Mouse (Mus musculus) myocyte (in vitro differentiated cells): ENCODE measurements around the gene Lix1. TPM values are rescaled to one million over a fixed set of nuclear protein-coding genes. Genes with fewer than 3 reads are reported as not detected.

Experiments
- H3K27me3 ChIP-seq: one replicate; pipeline ENCODE4 v1.6.1; 2011; ENCODE audit not compliant: control insufficient read depth, insufficient read depth, insufficient read length
- H3K36me3 ChIP-seq: one replicate; pipeline ENCODE4 v1.6.1; 2011; ENCODE audit not compliant: control insufficient read depth, insufficient read depth
- H3K4me2 ChIP-seq: one replicate; pipeline ENCODE4 v1.6.1; 2011; ENCODE audit warnings: low read depth, control low read depth
- H3K4me3 ChIP-seq: one replicate; pipeline ENCODE4 v1.5.1; 2011; ENCODE audit warnings: mild to moderate bottlenecking, control low read depth, moderate library complexity
- H3K79me2 ChIP-seq: one replicate; pipeline ENCODE4 v1.6.1; 2011; ENCODE audit not compliant: control insufficient read depth, insufficient read depth
- H3ac ChIP-seq: one replicate; pipeline ENCODE4 v1.6.1; 2011; ENCODE audit not compliant: control insufficient read depth, insufficient read length
- CEBPB ChIP-seq: IDR thresholded peaks from 2 replicates; pipeline ENCODE4 v1.6.1; 2011; ENCODE audit warnings: mild to moderate bottlenecking, moderate library complexity; ENCODE audit not compliant: poor library complexity, insufficient read depth, severe bottlenecking
- E2F4 ChIP-seq: IDR thresholded peaks from one replicate; pipeline ENCODE4 v1.6.1; 2011; ENCODE audit warnings: mild to moderate bottlenecking, control low read depth, moderate library complexity; ENCODE audit not compliant: insufficient read depth
- MAX ChIP-seq: IDR thresholded peaks from one replicate; pipeline ENCODE4 v1.6.1; 2011; ENCODE audit warnings: low read depth, mild to moderate bottlenecking, control low read depth
- MYOD1 ChIP-seq, 3 experiments: IDR thresholded peaks; one replicate each; pipeline ENCODE4 v1.6.1; 2011; ENCODE audit warnings: control low read depth in 2 of 3, low read depth in 2 of 3, mild to moderate bottlenecking in 2 of 3, moderate library complexity in 1 of 3; ENCODE audit not compliant: insufficient read length in 2 of 3, control insufficient read depth in 1 of 3
- MYOG ChIP-seq, 3 experiments: IDR thresholded peaks; one replicate each; pipeline ENCODE4 v1.6.1; 2011; ENCODE audit warnings: control low read depth in 2 of 3, low read depth in 2 of 3, mild to moderate bottlenecking in 2 of 3; ENCODE audit not compliant: insufficient read length in 2 of 3, control insufficient read depth in 1 of 3, insufficient read depth in 1 of 3
- POLR2A ChIP-seq: IDR thresholded peaks from one replicate; pipeline ENCODE4 v1.6.1; 2011; ENCODE audit warnings: low read depth, mild to moderate bottlenecking, control low read depth, moderate library complexity; ENCODE audit not compliant: insufficient read length
- POLR2AphosphoS2 ChIP-seq: IDR thresholded peaks from one replicate; pipeline ENCODE4 v1.6.1; 2011; ENCODE audit warnings: low read depth, control low read depth; ENCODE audit not compliant: insufficient read length
- REST ChIP-seq: IDR thresholded peaks from one replicate; pipeline ENCODE4 v1.6.1; 2011; ENCODE audit warnings: mild to moderate bottlenecking, control low read depth, moderate library complexity; ENCODE audit not compliant: insufficient read depth, insufficient read length
- SRF ChIP-seq: IDR thresholded peaks from one replicate; pipeline ENCODE4 v1.6.1; 2011; ENCODE audit warnings: low read depth; ENCODE audit not compliant: control insufficient read depth, insufficient read length
- TCF12 ChIP-seq: IDR thresholded peaks from one replicate; pipeline ENCODE4 v1.6.1; 2011; ENCODE audit warnings: mild to moderate bottlenecking, control low read depth; ENCODE audit not compliant: poor library complexity, insufficient read depth, severe bottlenecking
- TCF3 ChIP-seq: IDR thresholded peaks from one replicate; pipeline ENCODE4 v1.6.1; 2011; ENCODE audit warnings: low read depth, control low read depth; ENCODE audit not compliant: insufficient read length
- USF1 ChIP-seq: IDR thresholded peaks from one replicate; pipeline ENCODE4 v1.6.1; 2011; ENCODE audit warnings: low read depth, mild to moderate bottlenecking, control low read depth, moderate library complexity
- polyA plus RNA-seq: library from polyadenylated mRNA; unstranded; fragments of >200 nt; fragmentation: generic; extraction: Trizol; gene quantifications from one replicate; pipeline ENCODE4 v1.2.1, GENCODE M21; 2012; ENCODE audit warnings: missing spikeins

Gene Lix1
- polyA plus RNA-seq, 1 experiment: 2.3 TPM

- Histone ChIP-seq H3K27me3 (no peaks in the 10 kb centered on the region), H3K4me3 (no peak overlapping the region), H3K79me2 (peaks cover 12% of the 10 kb centered on the region), H3ac (no peak overlapping the region), H3K4me2 (no peak overlapping the region), H3K36me3 (peaks cover 71% of the 10 kb centered on the region)
- TF ChIP-seq USF1 (no peak), MYOG (IDR thresholded peaks at IDR 0.05; ENCODE audit: control insufficient read depth in 1 of 3, insufficient read depth in 1 of 3, insufficient read length in 2 of 3, low read depth in 2 of 3) (no peak), POLR2AphosphoS2 (no peak), MAX (no peak)
These were observed 18.8 kb upstream of the Lix1 start for GRCm38 (mm10) chr17:17383703-17384102.

GRCm38 (mm10) chr17:17384502-17384901, 18.0 kb upstream of the Lix1 start:
- H3K27me3 ChIP-seq: no peaks in the 10 kb centered on the region
- peaks cover 7% of the 10 kb centered on the region for H3K79me2 ChIP-seq
- no peak overlapping the region for H3ac ChIP-seq
- H3K36me3 ChIP-seq: peaks cover 74% of the 10 kb centered on the region
- H3K4me2 ChIP-seq: no peak overlapping the region
- no peak for TF ChIP-seq REST
- no peak for TF ChIP-seq CEBPB
- TF ChIP-seq MAX: no peak
- no peak for TF ChIP-seq MYOD1 (IDR thresholded peaks at IDR 0.05; ENCODE audit: control insufficient read depth in 1 of 3, insufficient read length in 2 of 3, low read depth in 2 of 3)
- TF ChIP-seq TCF12: no peak
- TF ChIP-seq USF1: no peak
- TF ChIP-seq MYOG (IDR thresholded peaks at IDR 0.05; ENCODE audit: control insufficient read depth in 1 of 3, insufficient read depth in 1 of 3, insufficient read length in 2 of 3, low read depth in 2 of 3): no peak
- no peak for TF ChIP-seq SRF
- TF ChIP-seq E2F4: no peak
- TF ChIP-seq POLR2A: no peak
- no peak for TF ChIP-seq POLR2AphosphoS2
- TF ChIP-seq TCF3: no peak
- no peak overlapping the region for H3K4me3 ChIP-seq

DNA sequence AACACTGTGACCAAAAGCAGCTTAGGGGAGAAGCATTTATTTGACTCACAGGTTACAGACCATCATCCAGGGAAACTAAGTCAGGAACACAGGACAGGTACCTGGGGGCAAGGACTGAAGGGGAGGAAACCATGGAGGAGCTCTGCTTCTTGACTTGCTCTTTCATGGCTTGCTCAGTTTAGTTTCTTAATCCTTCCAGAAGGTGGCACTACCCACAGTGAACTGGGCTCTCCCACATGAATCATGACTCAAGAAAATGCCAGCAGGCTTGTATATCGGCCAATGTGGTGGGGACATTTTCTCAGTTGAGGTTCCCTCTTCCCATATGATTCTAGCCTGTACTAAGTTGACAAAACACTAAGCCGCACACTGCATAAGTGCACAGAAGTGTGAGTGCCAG, 16.4 kb upstream of the Lix1 start:
- H3K36me3 ChIP-seq: peaks cover 67% of the 10 kb centered on the region
- no peak overlapping the region for H3K4me3 ChIP-seq
- H3K27me3 ChIP-seq: no peaks in the 10 kb centered on the region
- TF ChIP-seq USF1 (no peak), E2F4 (no peak), MAX (no peak), MYOD1 (IDR thresholded peaks at IDR 0.05; ENCODE audit: control insufficient read depth in 1 of 3, insufficient read length in 2 of 3, low read depth in 2 of 3) (no peak), SRF (no peak), POLR2A (no peak), CEBPB (no peak), MYOG (IDR thresholded peaks at IDR 0.05; ENCODE audit: control insufficient read depth in 1 of 3, insufficient read depth in 1 of 3, insufficient read length in 2 of 3, low read depth in 2 of 3) (no peak), REST (no peak), TCF12 (no peak), TCF3 (no peak), POLR2AphosphoS2 (no peak)
- no peak overlapping the region for H3ac ChIP-seq
- no peaks in the 10 kb centered on the region for H3K79me2 ChIP-seq
- H3K4me2 ChIP-seq: no peak overlapping the region

DNA sequence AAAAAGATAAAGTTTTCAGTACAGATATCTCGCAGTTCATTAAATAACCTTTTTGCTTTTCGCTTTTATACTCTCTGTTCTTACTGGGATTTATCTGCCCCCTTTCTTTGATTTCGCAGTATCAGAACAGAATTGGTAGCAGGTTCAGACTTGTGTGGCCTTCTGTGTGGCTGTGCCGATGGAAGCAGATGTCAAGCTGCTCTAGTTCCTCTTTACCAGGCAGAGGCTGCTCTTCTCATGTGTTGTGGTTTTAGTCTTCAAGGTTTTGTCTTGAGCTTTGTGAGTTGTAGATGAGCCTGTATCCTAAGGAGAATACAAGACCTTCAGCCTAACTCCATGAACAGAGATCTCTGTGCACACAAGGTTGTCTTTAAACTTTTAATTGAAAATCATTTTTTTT, 10.6 kb upstream of the Lix1 start:
- H3K27me3 ChIP-seq: no peaks in the 10 kb centered on the region
- H3K79me2 ChIP-seq: no peaks in the 10 kb centered on the region
- no peak overlapping the region for H3ac ChIP-seq
- no peak for TF ChIP-seq E2F4
- TF ChIP-seq POLR2A: no peak
- TF ChIP-seq POLR2AphosphoS2: no peak
- no peak for TF ChIP-seq TCF12
- TF ChIP-seq MYOG (IDR thresholded peaks at IDR 0.05; ENCODE audit: control insufficient read depth in 1 of 3, insufficient read depth in 1 of 3, insufficient read length in 2 of 3, low read depth in 2 of 3): no peak
- no peak for TF ChIP-seq SRF
- no peak for TF ChIP-seq TCF3
- TF ChIP-seq CEBPB: no peak
- peaks cover 40% of the 10 kb centered on the region for H3K36me3 ChIP-seq
- H3K4me2 ChIP-seq: no peak overlapping the region
- no peak overlapping the region for H3K4me3 ChIP-seq

GRCm38 (mm10) chr17:17392863-17393262, 9.6 kb upstream of the Lix1 start:
- Histone ChIP-seq H3K4me3 (no peak overlapping the region), H3ac (no peak overlapping the region), H3K79me2 (no peaks in the 10 kb centered on the region), H3K4me2 (no peak overlapping the region), H3K27me3 (no peaks in the 10 kb centered on the region), H3K36me3 (peaks cover 30% of the 10 kb centered on the region)
- TF ChIP-seq POLR2A (no peak), POLR2AphosphoS2 (no peak), MYOG (IDR thresholded peaks at IDR 0.05; ENCODE audit: control insufficient read depth in 1 of 3, insufficient read depth in 1 of 3, insufficient read length in 2 of 3, low read depth in 2 of 3) (no peak), TCF12 (no peak)

DNA sequence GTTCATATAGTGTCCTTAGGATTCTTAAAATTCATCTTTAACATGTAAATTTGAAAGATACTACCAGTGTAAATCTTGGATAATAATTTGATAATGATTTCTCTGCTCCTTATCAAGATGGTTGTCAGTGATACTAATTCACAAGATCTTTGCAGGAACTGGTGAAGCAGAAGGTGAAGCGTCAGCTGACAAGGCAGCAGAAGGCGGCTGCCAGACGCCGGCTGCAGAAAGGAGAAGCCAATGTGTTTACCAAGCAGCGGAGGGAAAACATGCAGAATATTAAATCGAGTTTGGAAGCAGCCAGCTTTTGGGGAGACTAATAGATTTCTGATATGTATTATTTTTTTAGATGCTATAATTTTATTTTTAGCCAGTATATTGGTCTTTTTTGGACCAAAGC, 9.2 kb upstream of the Lix1 start:
- Histone ChIP-seq H3ac (no peak overlapping the region), H3K36me3 (peaks cover 28% of the 10 kb centered on the region)
- TF ChIP-seq CEBPB (no peak), E2F4 (no peak), MAX (no peak), MYOD1 (IDR thresholded peaks at IDR 0.05; ENCODE audit: control insufficient read depth in 1 of 3, insufficient read length in 2 of 3, low read depth in 2 of 3) (no peak), TCF12 (no peak), POLR2A (no peak), MYOG (IDR thresholded peaks at IDR 0.05; ENCODE audit: control insufficient read depth in 1 of 3, insufficient read depth in 1 of 3, insufficient read length in 2 of 3, low read depth in 2 of 3) (no peak), TCF3 (no peak), SRF (no peak), POLR2AphosphoS2 (no peak), USF1 (no peak), REST (no peak)

More for the DNA sequence above, 9.2 kb upstream of the Lix1 start:
- Histone ChIP-seq H3K4me3 (no peak overlapping the region), H3K79me2 (no peaks in the 10 kb centered on the region), H3K4me2 (no peak overlapping the region), H3K27me3 (no peaks in the 10 kb centered on the region)
